Mouse (Mus musculus) MEL-GATA-1-ER (cell line): ENCODE measurements around the gene Lpo.

ENCODE experiments used
- DNase-seq: peaks from one replicate; pipeline ENCODE4 v3.0.0-alpha.2; 2012; ENCODE audit warnings: low read depth; ENCODE audit errors: extremely low read depth

The Lpo gene

GRCm38 (mm10) chr11:87758957-87759608, 69.0 kb downstream of the Lpo start:
- peak; percentile 80 for DNase-seq

- peak; percentile 70 for DNase-seq
Measured at GRCm38 (mm10) chr11:87758161-87758911, 69.8 kb downstream of the Lpo start.

DNA sequence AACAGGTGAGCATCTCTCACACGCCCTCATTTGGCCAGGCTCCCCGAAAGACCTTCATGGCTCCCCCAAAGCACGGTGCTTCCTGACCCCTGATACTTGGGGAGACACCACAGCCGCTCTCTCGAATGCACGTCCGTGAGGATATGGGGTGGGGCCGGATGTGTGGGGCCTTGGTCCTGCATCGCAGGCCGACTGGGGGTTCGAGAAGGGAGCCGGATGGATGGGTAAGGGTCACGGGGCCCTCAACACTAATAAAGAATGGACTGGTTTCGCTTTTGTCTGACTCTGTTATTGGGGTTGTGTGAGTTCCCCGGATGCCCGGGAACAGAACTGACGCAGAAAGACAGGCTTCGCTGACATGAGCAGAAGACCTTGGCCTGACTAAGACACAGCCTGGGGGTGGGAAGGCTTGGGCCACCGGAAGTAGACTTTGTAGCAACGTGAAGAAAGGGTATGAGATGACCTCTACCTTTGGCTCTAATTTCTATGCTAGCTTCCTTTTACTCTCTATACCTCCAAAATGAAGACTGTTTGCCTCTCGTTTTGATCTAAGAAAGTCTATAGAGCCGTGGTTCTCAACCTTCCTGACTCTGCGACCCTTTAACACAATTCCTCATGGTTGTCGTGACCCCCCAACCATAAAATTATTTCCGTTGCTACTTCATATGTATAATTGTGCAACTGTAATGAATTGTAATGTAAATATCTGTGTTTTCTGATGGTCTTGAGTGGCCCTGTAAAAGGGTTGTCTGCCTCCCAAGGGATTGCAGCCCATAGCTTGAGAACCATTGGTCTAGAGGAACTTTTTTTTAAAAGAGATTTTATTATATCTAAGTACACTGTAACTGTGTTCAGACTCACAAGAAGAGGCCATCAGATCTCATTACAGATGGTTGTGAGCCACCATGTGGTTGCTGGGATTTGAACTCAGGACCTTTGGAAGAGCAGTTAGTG, 70.8 kb downstream of the Lpo start:
- no peak for DNase-seq
